Mouse (Mus musculus) heart, postnatal 0 days (tissue): Measurements from ENCODE around the gene Cox11. TPM values are rescaled to one million over a fixed set of nuclear protein-coding genes. Genes with fewer than 3 reads are reported as not detected.

Source experiments
- ATAC-seq: fragments of 200-750 bp; cut with Nextera tagmentation; 2 replicates; pipeline ENCODE4 v1.8.0; 2017; ENCODE audit warnings: low read depth, moderate number of reproducible peaks, moderate library complexity; ENCODE audit not compliant: insufficient read depth
- DNase-seq: peaks from one replicate; pipeline ENCODE4 v3.0.0-alpha.2; 2016; ENCODE audit warnings: low spot score
- H3K27ac ChIP-seq: fragments of 300-500 bp; sonication (generic); 2 replicates; pipeline ENCODE4 v1.5.1; 2014; ENCODE audit warnings: low read depth, mild to moderate bottlenecking
- H3K27me3 ChIP-seq: fragments of 300-500 bp; sonication (generic); 2 replicates; pipeline ENCODE4 v1.6.1; 2014; ENCODE audit warnings: low read length, mixed read lengths; ENCODE audit not compliant: control insufficient read depth, insufficient read depth
- H3K36me3 ChIP-seq: fragments of 300-500 bp; sonication (generic); replicated peaks from 2 replicates; pipeline ENCODE4 v1.6.1; 2014; ENCODE audit warnings: low read length, mixed read lengths; ENCODE audit not compliant: control insufficient read depth, insufficient read depth
- H3K4me1 ChIP-seq: fragments of 300-500 bp; sonication (generic); 2 replicates; pipeline ENCODE4 v1.6.1; 2014; ENCODE audit warnings: antibody characterized with exemption; ENCODE audit not compliant: control insufficient read depth, insufficient read depth
- H3K4me2 ChIP-seq: fragments of 300-500 bp; sonication (generic); 2 replicates; pipeline ENCODE4 v1.6.1; 2014; ENCODE audit warnings: low read depth, mild to moderate bottlenecking, low read length, moderate library complexity
- H3K4me3 ChIP-seq: fragments of 300-500 bp; sonication (generic); 2 replicates; pipeline ENCODE4 v1.5.1; 2014; ENCODE audit warnings: low read depth, low read length
- H3K9ac ChIP-seq: fragments of 300-500 bp; sonication (generic); replicated peaks from 2 replicates; pipeline ENCODE4 v1.6.1; 2014; ENCODE audit warnings: low read depth, low read length, mixed read lengths
- H3K9me3 ChIP-seq: fragments of 300-500 bp; sonication (generic); replicated peaks from 2 replicates; pipeline ENCODE4 v1.6.1; 2016; ENCODE audit warnings: low read length; ENCODE audit not compliant: control insufficient read depth
- CTCF ChIP-seq: IDR thresholded peaks from 2 replicates; pipeline ENCODE4 v1.5.1; 2016; ENCODE audit warnings: antibody characterized with exemption, control low read depth, low read depth
- EP300 ChIP-seq: IDR thresholded peaks from 2 replicates; pipeline ENCODE4 v1.6.1; 2016; ENCODE audit warnings: antibody characterized with exemption, low read depth
- WGBS: fragments of 180-500 bp; shearing (Covaris S2); extraction: QIAGEN DNeasy Blood & Tissue Kit; methylation state at CpG from one replicate; pipeline ENCODE4 v1.1.7; 2014; 5-methylcytosine and 5-hydroxymethylcytosine counted together
- polyA plus RNA-seq: library from polyadenylated mRNA; unstranded; fragments of >200 nt; fragmentation: Nextera tagmentation; extraction: Ambion mirVana; gene quantifications from 2 replicates; pipeline ENCODE4 v1.2.1, GENCODE M21; 2015
- total RNA-seq: library from RNA; depleted of rRNA; stranded (reverse); fragments of >200 nt; gene quantifications from 2 replicates; pipeline ENCODE4 v1.2.3, GENCODE M21; 2014; ENCODE audit warnings: low replicate concordance

Cox11 gene
- total and polyA plus RNA-seq, 2 experiments from 2014 or later, result 17.9 to 32.6 TPM

DNA sequence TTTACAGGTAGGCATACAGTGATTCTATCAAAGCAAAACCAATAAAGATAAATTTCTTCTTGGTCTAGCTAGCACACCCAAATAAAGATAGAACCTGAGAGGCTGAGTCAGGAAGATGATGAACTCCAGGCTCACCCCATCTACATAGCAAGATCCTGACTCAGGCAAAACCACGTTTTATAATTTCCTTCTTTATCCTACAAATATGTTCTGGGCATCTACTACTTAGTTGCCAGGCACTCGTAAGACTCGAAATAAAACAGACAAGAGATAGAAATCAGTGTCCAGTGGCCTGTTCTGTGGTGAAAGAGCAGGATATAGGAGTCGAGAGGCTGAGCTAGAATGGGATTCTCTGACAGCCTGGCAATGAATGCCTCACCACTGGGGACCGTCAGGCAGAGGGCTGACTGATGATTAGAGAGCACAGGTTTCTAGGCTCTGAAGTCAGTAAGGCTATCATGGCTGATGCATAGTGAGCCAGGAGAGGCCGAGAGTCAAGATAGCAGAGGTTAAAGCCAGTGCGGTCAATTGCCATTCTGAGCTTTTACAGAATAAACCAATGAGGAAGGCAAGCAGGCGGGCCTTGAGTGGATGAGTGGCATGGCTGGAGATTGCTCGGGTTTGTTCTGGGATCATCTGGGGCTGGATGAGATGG lies 12.4 kb downstream of the Cox11 start:
- no peak overlapping the region for H3K27ac ChIP-seq
- 49% methylated on average over 9 of the region's 9 CpGs for WGBS
- no peak overlapping the region for H3K9ac ChIP-seq
- H3K4me2 ChIP-seq, result no peak overlapping the region
- TF ChIP-seq EP300 (no peak), CTCF (no peak)
- no peaks in the 10 kb centered on the region for H3K4me1 ChIP-seq
- DNase-seq (no peak), ATAC-seq (no peak)
- no peaks in the 10 kb centered on the region for H3K9me3 ChIP-seq
- H3K27me3 ChIP-seq, result no peaks in the 10 kb centered on the region
- H3K36me3 ChIP-seq, result peaks cover 44% of the 10 kb centered on the region
- no peak overlapping the region for H3K4me3 ChIP-seq

DNA sequence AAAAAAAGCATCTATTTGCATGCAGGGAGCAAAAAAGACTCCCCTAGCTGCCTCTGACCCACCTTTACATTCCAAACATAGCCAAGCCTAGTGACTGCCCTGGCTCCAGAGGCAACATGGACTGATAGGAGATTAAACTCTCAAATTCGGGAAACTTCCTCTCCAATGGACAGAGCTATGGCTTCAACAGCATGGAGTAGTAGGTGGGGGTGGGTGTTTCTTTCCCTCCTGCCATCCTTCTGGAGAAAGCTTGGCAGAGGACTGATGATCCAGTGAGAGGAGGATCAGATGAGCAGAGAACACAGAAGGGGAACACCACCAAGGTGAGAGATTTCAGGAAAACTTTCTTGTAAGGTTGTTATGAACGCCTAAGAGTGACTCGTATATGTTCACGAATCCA lies 14.6 kb downstream of the Cox11 start:
- ATAC-seq (no peak), DNase-seq (no peak)
- Histone ChIP-seq H3K9me3 (no peaks in the 10 kb centered on the region), H3K4me1 (no peaks in the 10 kb centered on the region), H3K36me3 (peaks cover 43% of the 10 kb centered on the region), H3K4me3 (no peak overlapping the region), H3K27me3 (no peaks in the 10 kb centered on the region), H3K4me2 (no peak overlapping the region), H3K27ac (no peak overlapping the region), H3K9ac (no peak overlapping the region)
- TF ChIP-seq EP300, result no peak
- no peak for TF ChIP-seq CTCF
- 78% methylated on average over 4 of the region's 4 CpGs for WGBS

DNA sequence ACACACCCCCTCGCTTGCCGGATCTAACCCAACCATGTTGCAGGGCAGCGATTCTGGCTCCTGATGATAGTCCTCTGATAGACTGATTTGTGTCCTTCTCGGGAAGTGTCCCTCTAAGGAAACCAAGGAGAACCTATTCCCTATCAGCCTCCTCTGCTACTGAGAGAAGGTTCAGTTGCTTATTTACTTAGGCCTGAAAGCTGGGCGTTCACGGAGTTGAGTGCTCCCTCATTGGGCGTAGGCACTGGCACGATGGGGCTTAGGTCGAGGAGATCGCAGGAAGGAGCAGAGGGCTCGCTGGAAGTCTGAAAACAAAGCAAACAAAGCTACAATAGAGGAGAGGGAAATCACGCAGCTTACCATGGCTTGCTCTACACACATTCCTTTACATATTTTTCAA lies 19.6 kb downstream of the Cox11 start:
- Histone ChIP-seq H3K4me3 (no peak overlapping the region), H3K4me2 (no peak overlapping the region), H3K9ac (no peak overlapping the region), H3K36me3 (peaks cover 41% of the 10 kb centered on the region), H3K27me3 (no peaks in the 10 kb centered on the region), H3K9me3 (no peaks in the 10 kb centered on the region), H3K27ac (no peak overlapping the region), H3K4me1 (no peaks in the 10 kb centered on the region)
- 88% methylated on average over 12 of the region's 12 CpGs for WGBS
- no peak for TF ChIP-seq CTCF
- no peak for TF ChIP-seq EP300
- no peak for ATAC-seq
- DNase-seq, result no peak

GRCm38 (mm10) chr11:90660662-90661061 lies 22.7 kb downstream of the Cox11 start:
- H3K9me3 ChIP-seq, result no peaks in the 10 kb centered on the region
- 67% methylated on average over 4 of the region's 4 CpGs for WGBS
- H3K27me3 ChIP-seq, result no peaks in the 10 kb centered on the region
- H3K4me2 ChIP-seq, result no peak overlapping the region
- TF ChIP-seq EP300 (no peak), CTCF (no peak)
- ATAC-seq, result no peak
- H3K27ac ChIP-seq, result no peak overlapping the region
- H3K9ac ChIP-seq, result no peak overlapping the region
- DNase-seq, result no peak
- H3K36me3 ChIP-seq, result peaks cover 32% of the 10 kb centered on the region
- H3K4me1 ChIP-seq, result peaks cover 11% of the 10 kb centered on the region; the same call in 1 of the 2 replicates
- H3K4me3 ChIP-seq, result no peak overlapping the region

- WGBS, result 55% methylated on average over 3 of the region's 3 CpGs
- H3K36me3 ChIP-seq, result peaks cover 17% of the 10 kb centered on the region; the same call in 1 of the 2 replicates
- no peak overlapping the region for H3K9ac ChIP-seq
- H3K9me3 ChIP-seq, result no peaks in the 10 kb centered on the region
- TF ChIP-seq CTCF (no peak), EP300 (no peak)
- no peak overlapping the region for H3K4me3 ChIP-seq
- DNase-seq, result no peak
- peaks cover 11% of the 10 kb centered on the region; the same call in 1 of the 2 replicates for H3K4me1 ChIP-seq
- no peak overlapping the region for H3K27ac ChIP-seq
- no peaks in the 10 kb centered on the region for H3K27me3 ChIP-seq
- no peak overlapping the region for H3K4me2 ChIP-seq
- ATAC-seq, result no peak
These were observed 25.1 kb downstream of the Cox11 start for GRCm38 (mm10) chr11:90663052-90663451.
